Mouse (Mus musculus): ENCODE data around the gene Lce1j.
"Not testable (repeated sequence)": the region's sequence is repeated elsewhere in the genome, so short reads cannot be mapped to it uniquely, and the experiment has no call there.

The Lce1j gene

DNA sequence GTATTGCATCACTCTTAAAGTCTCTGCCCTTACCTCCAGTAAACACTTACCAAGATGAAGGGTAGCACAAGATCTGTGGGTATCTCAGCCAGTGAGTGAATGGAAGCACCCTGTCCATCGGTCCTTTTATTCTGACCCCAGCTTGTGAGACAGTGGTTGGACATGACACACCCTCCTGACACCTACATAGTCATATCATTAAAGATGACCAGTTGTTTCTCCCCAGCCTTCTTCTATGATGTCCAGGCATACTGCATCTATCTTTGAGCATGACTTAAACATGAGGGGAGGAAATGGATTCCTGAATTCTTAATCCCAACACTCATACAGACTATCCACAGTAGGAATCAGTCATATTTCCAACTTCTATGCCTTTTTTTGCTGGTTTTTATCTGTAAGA lies at the start of gene Lce1j:
Gene Lce1j, minus strand, starts transcription at position 101 of the 400 bp plus-strand sequence.
- DNase-seq (ENCODE audit: low spot score): no peak

DNA sequence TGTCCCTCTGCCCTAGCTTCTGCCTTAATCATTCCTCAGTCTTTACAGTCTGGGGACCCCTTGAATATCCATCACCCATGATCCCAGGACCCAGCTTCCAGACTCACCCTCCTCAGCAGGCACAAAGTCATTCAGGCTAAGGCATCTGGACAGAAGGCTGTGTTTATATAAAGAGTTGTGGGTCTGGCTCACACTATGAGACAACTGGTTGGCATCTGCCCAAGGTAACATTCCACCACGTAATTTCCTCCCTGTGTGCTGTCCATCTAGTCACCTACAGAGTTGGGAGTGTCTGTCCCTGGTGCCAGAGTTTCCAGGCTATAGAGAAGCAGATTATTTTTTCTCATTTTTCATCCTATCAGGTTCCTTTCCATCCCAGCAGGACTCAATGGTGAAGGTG lies 36.8 kb upstream of the Lce1j start, which contains the start of gene Kprp:
Gene Kprp, minus strand, starts transcription at position 140 of the 400 bp plus-strand sequence.
- DNase-seq (ENCODE audit: low spot score): no peak

DNA sequence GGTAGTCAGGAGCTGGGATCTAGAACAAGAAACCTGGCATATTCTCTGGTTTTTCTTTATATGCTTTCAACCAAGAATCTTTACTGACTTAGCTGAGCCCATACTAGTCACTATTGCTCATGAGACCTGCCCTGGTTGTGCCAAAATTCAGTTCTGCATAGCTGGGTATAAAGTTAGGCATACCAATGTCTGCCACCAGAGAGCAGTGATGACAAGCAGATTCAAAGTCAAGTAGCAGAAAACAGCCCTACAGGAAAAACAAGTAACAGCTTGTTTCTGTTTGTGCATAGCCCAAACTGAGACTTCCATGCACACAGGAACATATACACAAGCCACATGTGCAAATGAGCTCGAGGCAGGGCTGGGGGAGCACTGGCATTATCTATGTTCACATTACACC lies 35.5 kb upstream of the Lce1j start:
- DNase-seq (ENCODE audit: low spot score): no peak

DNA sequence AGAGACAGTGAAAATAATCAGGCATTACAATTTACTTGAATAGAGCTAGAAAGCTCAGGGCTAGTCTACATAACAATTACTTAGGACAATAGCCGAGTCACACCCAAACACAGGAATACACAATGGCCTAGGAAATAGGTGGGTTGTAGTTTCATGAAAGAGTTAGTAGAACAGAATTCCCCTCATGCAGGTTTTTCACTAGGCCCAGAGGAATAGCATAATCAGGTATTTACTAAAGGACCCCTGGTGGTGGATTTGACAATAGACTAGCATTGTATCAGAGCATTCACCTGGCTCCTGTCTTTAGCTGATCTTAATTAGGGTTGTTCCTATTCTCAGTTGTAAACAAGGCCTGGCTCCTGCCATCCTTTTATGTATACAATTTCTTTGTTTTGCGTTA lies 25.7 kb upstream of the Lce1j start:
- not testable (repeated sequence) for DNase-seq (ENCODE audit: low spot score)

DNA sequence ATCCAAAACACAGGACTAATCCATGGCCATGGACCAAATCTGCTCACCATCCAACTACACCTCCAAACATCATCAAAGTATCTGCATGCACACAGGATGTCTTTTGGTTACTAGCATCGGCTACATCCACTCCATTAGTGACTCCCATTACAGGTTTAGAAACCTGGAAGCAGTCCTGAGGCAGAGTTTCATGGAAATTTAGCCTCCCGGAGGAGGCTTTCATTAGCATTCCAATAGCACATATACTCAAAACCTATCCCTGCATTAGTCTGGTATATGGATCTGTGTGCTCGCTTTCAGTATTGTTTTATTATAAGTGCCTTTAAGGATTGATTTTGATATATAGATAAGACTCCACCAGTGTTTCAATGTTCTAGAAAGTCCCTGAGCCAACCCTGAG lies 25.3 kb upstream of the Lce1j start:
- no peak for DNase-seq (ENCODE audit: low spot score)

DNA sequence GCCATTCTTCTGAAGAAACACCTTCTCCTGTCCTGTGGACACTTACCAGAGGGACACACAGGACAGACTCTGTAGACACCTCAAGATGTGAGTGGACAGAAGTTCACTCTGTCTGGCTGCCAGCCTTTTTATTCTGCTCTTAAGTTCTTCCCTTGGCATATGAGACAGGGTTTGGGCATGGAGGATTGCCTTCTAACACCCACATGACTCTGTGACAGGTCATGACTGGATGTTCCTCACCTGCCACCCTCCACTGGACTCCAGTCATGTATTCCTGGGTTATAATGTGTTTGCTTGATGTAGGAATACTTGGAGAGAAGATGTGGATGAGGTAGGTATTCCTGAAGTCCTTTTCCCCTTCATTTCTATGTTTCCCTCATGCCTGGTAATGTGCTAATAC lies 17.5 kb upstream of the Lce1j start, which contains the start of gene Lce1k:
Gene Lce1k, minus strand, starts transcription at position 101 of the 400 bp plus-strand sequence.
- DNase-seq (ENCODE audit: low spot score): no peak

DNA sequence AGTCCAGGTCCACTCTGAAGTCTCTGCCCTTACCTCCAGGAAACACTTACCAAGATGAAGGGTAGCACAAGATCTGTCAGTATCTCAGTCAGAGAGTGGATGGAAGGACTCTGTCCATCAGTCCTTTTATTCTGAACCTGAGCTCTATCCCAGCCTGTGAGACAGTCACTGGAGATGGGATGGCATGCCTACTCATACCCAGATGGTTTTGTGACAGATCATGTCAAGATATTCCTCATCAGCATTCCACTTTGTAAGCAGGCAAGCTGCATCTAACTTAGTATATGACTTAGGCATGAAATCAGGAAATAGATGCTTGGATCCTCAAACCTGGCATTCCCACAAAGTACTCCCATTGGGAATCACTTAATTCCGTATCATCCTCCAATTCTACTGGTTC lies 11.5 kb downstream of the Lce1j start, which contains the start of gene Lce1i:
Gene Lce1i, minus strand, starts transcription at position 101 of the 400 bp plus-strand sequence.
- DNase-seq (ENCODE audit: low spot score): no peak

DNA sequence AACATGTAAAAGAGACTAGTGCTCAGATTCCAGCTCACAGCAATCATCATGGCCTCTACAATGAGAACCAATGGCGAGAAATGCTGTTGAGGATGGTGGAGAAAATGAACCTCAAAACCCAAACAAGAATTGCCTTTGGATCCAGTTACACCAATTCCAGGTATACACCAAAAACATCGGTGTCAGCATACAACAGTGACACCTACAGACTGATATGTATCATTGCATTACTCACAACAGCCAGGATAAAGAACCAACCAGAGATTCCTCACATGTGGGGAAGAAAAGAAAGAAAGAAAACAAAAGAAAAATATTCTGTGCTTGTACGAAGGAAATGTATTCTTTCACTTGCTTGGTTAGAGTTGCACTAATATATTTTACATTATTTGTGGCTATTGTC lies 18.7 kb downstream of the Lce1j start:
- peak; percentile 22 for DNase-seq (ENCODE audit: low spot score)

DNA sequence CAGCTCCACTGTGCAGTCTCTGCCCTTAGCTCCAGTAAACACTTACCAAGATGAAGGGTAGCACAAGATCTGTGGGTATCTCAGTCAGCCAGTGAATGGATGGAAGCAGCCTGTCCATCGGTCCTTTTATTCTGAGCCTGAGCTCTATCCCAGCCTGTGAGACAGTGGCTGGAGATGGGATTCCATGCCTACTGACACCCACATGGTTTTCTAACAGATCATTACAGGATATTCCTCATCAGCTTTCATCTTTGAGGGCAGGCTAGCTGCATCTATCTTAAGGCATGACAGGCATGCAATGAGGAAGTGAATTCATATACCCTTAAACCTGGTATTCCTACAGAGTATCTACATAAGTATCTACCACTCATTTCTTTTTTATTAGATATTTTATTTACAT lies 25.3 kb downstream of the Lce1j start, which contains the start of gene Lce1h:
Gene Lce1h, minus strand, starts transcription at position 101 of the 400 bp plus-strand sequence.
- no peak for DNase-seq (ENCODE audit: low spot score)

DNA sequence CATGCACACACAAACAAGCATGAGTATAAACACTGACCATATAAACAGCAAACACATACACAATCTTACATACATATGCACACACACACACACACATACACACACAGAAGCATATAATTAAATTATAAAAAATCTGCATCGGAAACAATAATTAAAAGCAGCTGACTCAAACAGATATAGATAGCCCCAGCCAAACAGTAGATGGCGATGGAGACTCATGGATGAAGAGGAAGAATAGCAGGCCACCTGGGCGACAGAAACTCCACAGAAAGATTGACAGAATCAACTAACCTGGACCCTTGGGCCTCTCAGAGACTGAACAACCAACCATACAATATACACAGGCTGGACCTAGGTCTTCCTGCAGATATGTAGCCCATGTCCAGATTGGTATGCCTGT lies 37.1 kb downstream of the Lce1j start:
- DNase-seq (ENCODE audit: low spot score): no peak

DNA sequence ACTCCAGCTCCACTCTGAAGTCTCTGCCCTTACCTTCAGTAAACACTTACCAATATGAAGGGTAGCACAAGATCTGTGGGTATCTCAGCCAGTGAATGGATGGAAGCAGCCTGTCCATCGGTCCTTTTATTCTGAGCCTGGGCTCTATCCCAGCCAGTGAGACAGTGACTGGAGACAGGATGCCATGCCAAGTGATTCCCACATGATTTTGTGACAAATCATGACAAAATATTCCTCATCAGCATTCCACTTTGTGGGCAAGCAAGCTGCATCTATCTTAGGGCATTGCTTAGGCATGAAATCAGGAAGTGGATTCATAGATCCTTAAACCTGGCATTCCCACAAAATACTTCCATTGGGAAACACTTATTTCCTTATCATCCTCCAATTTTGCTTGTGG lies 38.1 kb downstream of the Lce1j start, which contains the start of gene Lce1g:
Gene Lce1g, minus strand, starts transcription at position 101 of the 400 bp plus-strand sequence.
- no peak for DNase-seq (ENCODE audit: low spot score)

DNA sequence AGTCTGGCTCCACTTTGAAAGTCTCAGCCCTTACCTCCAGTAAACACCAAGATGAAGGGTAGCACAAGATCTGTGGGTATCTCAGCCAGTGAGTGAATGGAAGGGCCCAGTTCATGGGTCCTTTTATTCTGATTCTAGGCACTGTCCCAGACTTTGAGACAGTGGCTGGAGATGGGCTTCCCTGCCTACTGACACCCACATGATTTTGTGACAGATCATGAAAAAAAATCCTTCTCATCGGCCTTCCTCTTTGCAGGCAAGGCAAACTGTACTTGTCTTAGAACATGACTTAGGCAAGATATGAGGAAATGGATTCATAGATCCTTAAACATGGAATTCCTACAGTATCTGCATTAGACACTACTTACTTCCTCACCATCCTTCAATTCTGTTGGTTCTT lies 51.3 kb downstream of the Lce1j start, which contains the start of gene Gm38119:
Gene Gm38119, minus strand, starts transcription at position 101 of the 400 bp plus-strand sequence.
- DNase-seq (ENCODE audit: low spot score): no peak
